Mouse (Mus musculus) liver, embryonic 14.5 days (tissue): Measurements from ENCODE around the gene Nrxn2. TPM values are rescaled to one million over a fixed set of nuclear protein-coding genes. Genes with fewer than 3 reads are reported as not detected.

Experiments
- ATAC-seq: fragments of 200-750 bp; cut with Nextera tagmentation; 2 replicates; pipeline ENCODE4 v1.8.0; 2017; ENCODE audit warnings: moderate number of reproducible peaks, mild to moderate bottlenecking, moderate library complexity; ENCODE audit not compliant: insufficient read depth
- DNase-seq, 3 experiments: peaks; one replicate each; pipeline ENCODE4 v3.0.0-alpha.2; 2012 to 2013; ENCODE audit warnings: low read depth in 3 of 3, low spot score in 3 of 3
- H3K27ac ChIP-seq: fragments of 300-500 bp; sonication (generic); 2 replicates; pipeline ENCODE4 v1.5.1; 2014; ENCODE audit warnings: moderate library complexity, mild to moderate bottlenecking, control low read depth, inconsistent platforms
- H3K27me3 ChIP-seq: fragments of 300-500 bp; sonication (generic); 2 replicates; pipeline ENCODE4 v1.6.1; 2014; ENCODE audit warnings: mild to moderate bottlenecking, low read length, moderate library complexity; ENCODE audit not compliant: control insufficient read depth, insufficient read depth
- H3K36me3 ChIP-seq: fragments of 300-500 bp; sonication (generic); replicated peaks from 2 replicates; pipeline ENCODE4 v1.6.1; 2014; ENCODE audit warnings: low read depth; ENCODE audit not compliant: control insufficient read depth, insufficient read depth
- H3K4me1 ChIP-seq, 2 experiments: fragments of 200-500 bp in 1 of 2; fragments of 300-500 bp in 1 of 2; sonication (generic) in 1 of 2; replicated peaks; 2 replicates each; pipeline ENCODE4 v1.6.1; 2012 to 2014; ENCODE audit warnings: antibody characterized with exemption in 1 of 2, inconsistent platforms in 1 of 2, low read length in 1 of 2; ENCODE audit not compliant: control insufficient read depth in 2 of 2, insufficient read depth in 2 of 2
- H3K4me2 ChIP-seq: fragments of 300-500 bp; sonication (generic); 2 replicates; pipeline ENCODE4 v1.6.1; 2014; ENCODE audit warnings: low read depth, mild to moderate bottlenecking, control low read depth, moderate library complexity
- H3K4me3 ChIP-seq, 2 experiments: fragments of 200-500 bp in 1 of 2; fragments of 300-500 bp in 1 of 2; sonication (generic) in 1 of 2; 2 replicates each; pipeline ENCODE4 v1.5.1; 2012 to 2014; ENCODE audit warnings: low read depth in 2 of 2, low read length in 2 of 2, mild to moderate bottlenecking in 2 of 2, control low read depth in 1 of 2, inconsistent platforms in 1 of 2, moderate library complexity in 1 of 2; ENCODE audit not compliant: insufficient read depth in 1 of 2
- H3K9ac ChIP-seq: fragments of 300-500 bp; sonication (generic); replicated peaks from 2 replicates; pipeline ENCODE4 v1.6.1; 2014; ENCODE audit warnings: mild to moderate bottlenecking, control low read depth, moderate library complexity
- H3K9me3 ChIP-seq: fragments of 300-500 bp; sonication (generic); 2 replicates; pipeline ENCODE4 v1.6.1; 2016; ENCODE audit warnings: low read length, mixed read lengths; ENCODE audit not compliant: control insufficient read depth
- CTCF ChIP-seq: IDR thresholded peaks from 2 replicates; pipeline ENCODE4 v1.5.1; 2016; ENCODE audit warnings: antibody characterized with exemption, low read depth, control low read depth
- EP300 ChIP-seq: IDR thresholded peaks from 2 replicates; pipeline ENCODE4 v1.6.1; 2016; ENCODE audit warnings: antibody characterized with exemption, low read depth
- WGBS: fragments of 180-500 bp; shearing (Covaris S2); extraction: QIAGEN DNeasy Blood & Tissue Kit; methylation state at CpG from one replicate; pipeline ENCODE4 v1.1.7; 2014; ENCODE audit not compliant: insufficient replicate concordance; 5-methylcytosine and 5-hydroxymethylcytosine counted together
- polyA plus RNA-seq, 2 experiments: library from polyadenylated mRNA; depleted of rRNA in 1 of 2; stranded (reverse) in 1 of 2; unstranded in 1 of 2; fragments of >200 nt; fragmentation: Nextera tagmentation in 1 of 2; extraction: Ambion mirVana in 1 of 2; gene quantifications; 2 replicates each; pipeline versions ENCODE4 v1.2.1 to v1.2.3; 2012 to 2014

Nrxn2 gene
- polyA plus RNA-seq, 2 experiments = 0.27 to 0.46 TPM

- TF ChIP-seq CTCF = no peak
- no peak for TF ChIP-seq EP300
- Histone ChIP-seq H3K9ac (no peak overlapping the region), H3K9me3 (no peaks in the 10 kb centered on the region), H3K4me3 (no peak overlapping the region), H3K4me2 (no peak overlapping the region), H3K27ac (no peak overlapping the region), H3K4me1 (no peaks in the 10 kb centered on the region), H3K36me3 (no peaks in the 10 kb centered on the region), H3K27me3 (no peaks in the 10 kb centered on the region)
- 55% methylated on average over 5 of the region's 5 CpGs for WGBS
- DNase-seq = no peak
- no peak for ATAC-seq
Measured at GRCm38 (mm10) chr19:6545481-6545880, 127.0 kb downstream of the Nrxn2 start.

GRCm38 (mm10) chr19:6546096-6546495 lies 127.6 kb downstream of the Nrxn2 start:
- H3K9me3 ChIP-seq = no peaks in the 10 kb centered on the region
- H3K4me1 ChIP-seq = no peaks in the 10 kb centered on the region
- no peak for TF ChIP-seq EP300
- TF ChIP-seq CTCF = no peak
- no peak overlapping the region for H3K4me3 ChIP-seq
- no peak overlapping the region for H3K4me2 ChIP-seq
- no peaks in the 10 kb centered on the region for H3K27me3 ChIP-seq
- H3K36me3 ChIP-seq = no peaks in the 10 kb centered on the region
- WGBS = 30% methylated on average over 1 of the region's 1 CpGs
- H3K27ac ChIP-seq = no peak overlapping the region
- ATAC-seq (no peak), DNase-seq (no peak)
- no peak overlapping the region for H3K9ac ChIP-seq

GRCm38 (mm10) chr19:6547801-6548200 lies 129.3 kb downstream of the Nrxn2 start:
- H3K9ac ChIP-seq = no peak overlapping the region
- no peak overlapping the region for H3K4me2 ChIP-seq
- no peaks in the 10 kb centered on the region for H3K9me3 ChIP-seq
- WGBS = 55% methylated on average over 5 of the region's 5 CpGs
- H3K27ac ChIP-seq = no peak overlapping the region
- H3K36me3 ChIP-seq = no peaks in the 10 kb centered on the region
- no peak overlapping the region for H3K4me3 ChIP-seq
- no peak for DNase-seq
- H3K4me1 ChIP-seq = no peaks in the 10 kb centered on the region
- H3K27me3 ChIP-seq = no peaks in the 10 kb centered on the region
- TF ChIP-seq EP300 = no peak
- TF ChIP-seq CTCF = no peak
- ATAC-seq = no peak

GRCm38 (mm10) chr19:6548431-6549410 lies 130.2 kb downstream of the Nrxn2 start:
- Histone ChIP-seq H3K4me1 (no peaks in the 10 kb centered on the region), H3K36me3 (no peaks in the 10 kb centered on the region), H3K9ac (no peak overlapping the region), H3K27me3 (no peaks in the 10 kb centered on the region), H3K27ac (no peak overlapping the region), H3K9me3 (no peaks in the 10 kb centered on the region), H3K4me2 (no peak overlapping the region), H3K4me3 (no peak overlapping the region)
- ATAC-seq (no peak), DNase-seq (no peak)
- 58% methylated on average over 16 of the region's 16 CpGs for WGBS
- TF ChIP-seq CTCF (no peak), EP300 (no peak)

GRCm38 (mm10) chr19:6549566-6549965 lies 131.0 kb downstream of the Nrxn2 start:
- Histone ChIP-seq H3K4me3 (no peak overlapping the region), H3K4me2 (no peak overlapping the region), H3K9ac (no peak overlapping the region), H3K4me1 (no peaks in the 10 kb centered on the region), H3K9me3 (no peaks in the 10 kb centered on the region), H3K27me3 (no peaks in the 10 kb centered on the region), H3K27ac (no peak overlapping the region), H3K36me3 (no peaks in the 10 kb centered on the region)
- ATAC-seq (no peak), DNase-seq (no peak)
- whole genome bisulfite sequencing = 63% methylated on average over 11 of the region's 11 CpGs
- TF ChIP-seq EP300 = no peak
- TF ChIP-seq CTCF = no peak
